Mouse (Mus musculus) E14TG2a.4 (cell line): ENCODE measurements around the gene Gm42421.
A peak's percentile ranks its signal among the peaks of the same experiment; 100 is the strongest.

Experiments used
- H3K27me3 ChIP-seq: 2 replicates; pipeline ENCODE4 v1.6.1; 2014; ENCODE audit warnings: low read length, control low read depth; ENCODE audit not compliant: insufficient read depth
- H3K36me3 ChIP-seq: 2 replicates; pipeline ENCODE4 v1.6.1; 2014; ENCODE audit warnings: low read length, control low read depth; ENCODE audit not compliant: insufficient read depth
- H3K4me1 ChIP-seq: replicated peaks from 2 replicates; pipeline ENCODE4 v1.6.1; 2014; ENCODE audit warnings: low read depth, low read length, control low read depth
- H3K4me3 ChIP-seq: replicated peaks from 2 replicates; pipeline ENCODE4 v1.5.1; 2014; ENCODE audit warnings: mild to moderate bottlenecking, low read length
- H3K9me3 ChIP-seq: 2 replicates; pipeline ENCODE4 v1.6.1; 2014; ENCODE audit warnings: low read length, control low read depth
- CTCF ChIP-seq: conservative IDR thresholded peaks from 2 replicates; pipeline ENCODE4 v1.5.1; 2014; ENCODE audit warnings: low read length
- NANOG ChIP-seq: IDR thresholded peaks from 2 replicates; pipeline ENCODE4 v1.6.1; 2014; ENCODE audit warnings: borderline replicate concordance, low read length, mixed read lengths
- POU5F1 ChIP-seq: IDR thresholded peaks from 2 replicates; pipeline ENCODE4 v1.6.1; 2014; ENCODE audit warnings: low read length, borderline replicate concordance

Gene Gm42421

DNA sequence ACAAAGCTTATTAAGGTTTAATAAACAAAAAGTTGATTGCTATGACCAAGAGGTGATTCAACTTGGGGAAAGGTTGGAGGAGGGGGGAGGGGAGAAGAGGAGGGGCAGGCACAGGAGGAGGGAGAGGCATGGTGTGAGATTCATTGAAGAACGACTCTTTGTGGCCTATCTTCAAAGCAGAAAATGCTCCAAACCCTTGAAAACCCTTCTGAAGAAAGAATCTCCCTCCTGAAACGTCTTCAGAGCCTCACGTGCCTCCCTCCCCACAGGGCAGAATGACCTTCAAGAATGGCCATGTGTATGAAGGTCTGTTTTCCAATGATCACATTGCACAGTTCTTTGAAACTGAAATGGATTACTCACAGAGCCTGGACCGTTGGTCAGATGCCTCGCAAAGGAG is 22.0 kb downstream of the Gm42421 start:
- Histone ChIP-seq H3K4me1 (peaks cover 19% of the 10 kb centered on the region), H3K4me3 (no peak overlapping the region), H3K36me3 (no peaks in the 10 kb centered on the region), H3K9me3 (no peaks in the 10 kb centered on the region), H3K27me3 (no peaks in the 10 kb centered on the region)
- TF ChIP-seq POU5F1 = no peak
- TF ChIP-seq NANOG = no peak
- no peak for TF ChIP-seq CTCF

DNA sequence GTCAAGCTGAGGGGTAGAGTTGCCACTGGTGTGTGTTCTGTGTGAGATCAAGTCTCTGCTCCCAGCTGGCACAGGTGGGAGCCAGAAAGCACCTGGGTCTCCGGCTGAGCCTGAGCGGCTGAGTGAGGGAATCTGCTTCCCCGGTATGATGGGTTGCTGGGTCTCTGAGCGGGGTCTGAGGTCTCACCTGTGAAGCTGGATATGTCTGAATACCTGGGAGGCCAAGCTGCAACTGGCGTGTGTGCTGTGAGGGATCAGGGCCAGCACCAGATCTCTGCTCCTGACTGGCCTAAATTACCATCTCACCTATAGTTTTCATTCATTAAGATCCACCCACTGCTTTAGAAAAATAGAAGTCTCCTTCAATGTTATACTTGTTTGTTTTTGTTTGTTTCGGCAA is 29.1 kb downstream of the Gm42421 start:
- H3K4me3 ChIP-seq = no peak overlapping the region
- peaks cover 19% of the 10 kb centered on the region for H3K9me3 ChIP-seq
- peaks cover 4% of the 10 kb centered on the region; the same call in 1 of the 2 replicates for H3K4me1 ChIP-seq
- no peaks in the 10 kb centered on the region for H3K27me3 ChIP-seq
- TF ChIP-seq NANOG = no peak
- TF ChIP-seq CTCF = no peak
- no peak for TF ChIP-seq POU5F1
- no peaks in the 10 kb centered on the region for H3K36me3 ChIP-seq

DNA sequence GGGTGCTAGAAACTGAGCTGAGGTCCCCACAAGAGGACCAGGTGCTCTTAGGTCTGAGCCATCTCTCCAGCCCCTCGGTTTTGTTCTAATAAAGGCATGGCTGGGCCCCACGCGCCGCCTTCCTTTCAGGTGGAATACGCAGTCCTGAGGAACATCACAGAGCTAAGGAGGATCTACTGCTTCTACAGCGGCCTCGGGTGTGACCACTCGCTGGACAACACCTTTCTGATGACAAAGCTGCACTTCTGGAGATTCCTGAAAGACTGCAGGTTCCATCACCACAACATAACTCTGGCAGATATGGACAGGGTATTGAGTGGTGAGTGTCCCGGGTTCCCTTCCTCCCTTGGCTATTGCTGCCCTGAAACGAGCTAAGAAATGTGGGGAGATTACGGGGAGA is 31.6 kb downstream of the Gm42421 start:
- Histone ChIP-seq H3K27me3 (no peaks in the 10 kb centered on the region), H3K9me3 (peaks cover 19% of the 10 kb centered on the region), H3K36me3 (no peaks in the 10 kb centered on the region), H3K4me1 (peaks cover 4% of the 10 kb centered on the region; the same call in 1 of the 2 replicates), H3K4me3 (no peak overlapping the region)
- no peak for TF ChIP-seq POU5F1
- TF ChIP-seq CTCF = no peak
- no peak for TF ChIP-seq NANOG

- Histone ChIP-seq H3K36me3 (no peaks in the 10 kb centered on the region), H3K9me3 (peaks cover 9% of the 10 kb centered on the region; the same call in 1 of the 2 replicates), H3K4me1 (peaks cover 4% of the 10 kb centered on the region; the same call in 1 of the 2 replicates), H3K4me3 (no peak overlapping the region), H3K27me3 (no peaks in the 10 kb centered on the region)
- no peak for TF ChIP-seq POU5F1
- TF ChIP-seq CTCF = no peak
- no peak for TF ChIP-seq NANOG
Observed at GRCm38 (mm10) chr5:143961176-143961575, 33.2 kb downstream of the Gm42421 start.

- H3K36me3 ChIP-seq = no peaks in the 10 kb centered on the region
- H3K9me3 ChIP-seq = peaks cover 13% of the 10 kb centered on the region
- no peaks in the 10 kb centered on the region for H3K4me1 ChIP-seq
- TF ChIP-seq CTCF (no peak), NANOG (no peak), POU5F1 (no peak)
- H3K4me3 ChIP-seq = no peak overlapping the region
- H3K27me3 ChIP-seq = no peaks in the 10 kb centered on the region
Observed at GRCm38 (mm10) chr5:143965586-143966345, 37.8 kb downstream of the Gm42421 start.

DNA sequence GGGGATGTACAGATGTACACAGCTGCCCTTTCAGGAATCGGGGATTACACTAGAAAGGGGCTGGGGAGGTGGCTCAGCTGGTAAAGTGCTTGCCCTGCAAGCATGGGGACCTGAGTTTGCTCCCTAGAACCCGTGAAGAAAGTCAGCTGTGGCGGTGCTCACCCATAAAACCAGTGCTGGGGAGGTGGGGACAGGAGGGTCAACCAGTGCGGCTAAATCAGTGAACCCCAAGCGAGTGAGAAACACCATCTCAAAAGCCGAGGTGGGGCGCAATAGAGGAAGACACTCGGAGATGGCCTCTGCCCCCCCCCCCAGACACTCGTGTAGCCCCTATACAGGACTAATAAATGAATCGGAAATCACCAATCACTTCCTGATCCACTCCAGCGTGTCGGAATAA is 38.7 kb downstream of the Gm42421 start:
- Histone ChIP-seq H3K4me3 (no peak overlapping the region), H3K27me3 (no peaks in the 10 kb centered on the region), H3K9me3 (peaks cover 13% of the 10 kb centered on the region), H3K4me1 (no peaks in the 10 kb centered on the region), H3K36me3 (no peaks in the 10 kb centered on the region)
- TF ChIP-seq POU5F1 (no peak), CTCF (no peak), NANOG (no peak)

DNA sequence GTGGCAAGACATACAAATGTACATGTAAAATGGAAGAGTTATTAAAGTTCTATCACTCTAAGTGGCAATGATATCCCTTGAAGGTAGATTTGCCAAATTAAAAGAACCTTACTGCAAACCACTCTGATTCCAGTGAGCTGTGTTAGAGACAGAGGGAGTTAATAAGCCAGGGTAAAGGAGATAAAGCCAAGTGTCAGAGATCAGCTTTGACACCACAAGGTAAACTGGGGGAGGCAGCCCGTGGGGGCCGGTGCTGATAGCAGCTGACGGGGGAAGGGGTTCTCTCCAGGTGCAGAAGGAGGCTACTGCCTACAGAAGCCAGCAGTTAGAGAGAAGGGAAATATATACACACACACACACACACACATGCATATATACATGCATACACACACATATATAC is 44.7 kb downstream of the Gm42421 start:
- H3K36me3 ChIP-seq = no peaks in the 10 kb centered on the region
- no peaks in the 10 kb centered on the region for H3K27me3 ChIP-seq
- no peak for TF ChIP-seq NANOG
- no peak for TF ChIP-seq POU5F1
- no peak for TF ChIP-seq CTCF
- H3K4me1 ChIP-seq = peaks cover 12% of the 10 kb centered on the region
- no peak overlapping the region for H3K4me3 ChIP-seq
- peaks cover under 1% of the 10 kb centered on the region for H3K9me3 ChIP-seq

GRCm38 (mm10) chr5:143974931-143975630 is 47.1 kb downstream of the Gm42421 start:
- Histone ChIP-seq H3K9me3 (no peaks in the 10 kb centered on the region), H3K4me3 (no peak overlapping the region), H3K4me1 (peaks cover 15% of the 10 kb centered on the region), H3K27me3 (no peaks in the 10 kb centered on the region), H3K36me3 (no peaks in the 10 kb centered on the region)
- peak; percentile 87 for TF ChIP-seq CTCF
- no peak for TF ChIP-seq POU5F1
